In genomic region chr16:9439300-9439856, GRCm38 (mm10) we compare ENCODE assay signal across 24 mouse cellular contexts.
DNase-seq lines count a peak whose midpoint lies in the region; ATAC-seq lines count a peak whose summit lies in the region.
"Had no signal": no experiment of that assay in that cellular context is flagged by ENCODE, and none has a peak within 500 bp of the region (broad histone marks: within the 10 kb centered on the region; RNA-seq: fewer than 3 reads in every experiment).

No protein-coding gene starts in this region.

- no peak overlapping the region for H3K4me2 ChIP-seq in midbrain, embryonic 12.5 days (replicated peaks)
- H3K4me2 ChIP-seq in neural tube, embryonic 12.5 days (replicated peaks) = no peak overlapping the region
- H3K4me2 ChIP-seq: embryonic facial prominence, embryonic 13.5 days; forebrain, embryonic 13.5 days; heart, embryonic 11.5 days; heart, embryonic 15.5 days had no signal

- no peaks in the 10 kb centered on the region for H3K9me3 ChIP-seq in midbrain, embryonic 12.5 days
- H3K9me3 ChIP-seq in midbrain, embryonic 10.5 days (replicated peaks) = 0 out of 2 replicates have a peak, but pooled peaks cover 3% of the 10 kb centered on the region
- H3K9me3 ChIP-seq in neural tube, embryonic 12.5 days = no peaks in the 10 kb centered on the region
- H3K9me3 ChIP-seq in limb, embryonic 10.5 days (replicated peaks) = no peaks in the 10 kb centered on the region
- H3K9me3 ChIP-seq: embryonic facial prominence, embryonic 13.5 days; forebrain, embryonic 13.5 days; G1E; heart, embryonic 15.5 days had no signal

- no peaks in the 10 kb centered on the region for H3K36me3 ChIP-seq in midbrain, embryonic 12.5 days
- no peaks in the 10 kb centered on the region for H3K36me3 ChIP-seq in midbrain, embryonic 10.5 days
- no peaks in the 10 kb centered on the region for H3K36me3 ChIP-seq in neural tube, embryonic 12.5 days
- no peaks in the 10 kb centered on the region for H3K36me3 ChIP-seq in limb, embryonic 10.5 days
- H3K36me3 ChIP-seq: embryonic facial prominence, embryonic 13.5 days; G1E; heart, embryonic 15.5 days had no signal

- ATAC-seq in midbrain, embryonic 12.5 days (ENCODE audit: low FRiP score, low read depth) = peak; percentile 54; the same call in 1 of the 2 replicates
- peak; percentile 85 for ATAC-seq in neural tube, embryonic 12.5 days (ENCODE audit: low FRiP score, low read depth)
- ATAC-seq: CD4-positive, CD25-positive, alpha-beta regulatory T cell, adult 4 months; forebrain, embryonic 13.5 days; forebrain, postnatal 0 days; hindbrain, postnatal 0 days had no signal

- H3K27me3 ChIP-seq in midbrain, embryonic 12.5 days = peaks cover 42% of the 10 kb centered on the region
- H3K27me3 ChIP-seq in midbrain, embryonic 10.5 days (ENCODE audit: low read depth, poor library complexity, severe bottlenecking) = peaks cover 14% of the 10 kb centered on the region; the same call in 1 of the 2 replicates
- H3K27me3 ChIP-seq in neural tube, embryonic 12.5 days (replicated peaks) = 0 out of 2 replicates have a peak, but pooled peaks cover 4% of the 10 kb centered on the region
- no peaks in the 10 kb centered on the region for H3K27me3 ChIP-seq in limb, embryonic 10.5 days (ENCODE audit: low read depth, poor library complexity, severe bottlenecking)
- H3K27me3 ChIP-seq: embryonic facial prominence, embryonic 13.5 days; forebrain, embryonic 13.5 days; heart, embryonic 15.5 days had no signal

- H3K27ac ChIP-seq in midbrain, embryonic 12.5 days (replicated peaks) = no peak overlapping the region
- H3K27ac ChIP-seq in midbrain, embryonic 10.5 days (replicated peaks) = no peak overlapping the region
- no peak overlapping the region for H3K27ac ChIP-seq in neural tube, embryonic 12.5 days
- H3K27ac ChIP-seq in limb, embryonic 10.5 days = no peak overlapping the region
- H3K27ac ChIP-seq: embryonic facial prominence, embryonic 13.5 days; forebrain, embryonic 13.5 days; heart, adult 2 months; heart, embryonic 15.5 days; hindbrain, postnatal 0 days had no signal

- no peak overlapping the region for H3K9ac ChIP-seq in midbrain, embryonic 12.5 days (replicated peaks)
- H3K9ac ChIP-seq in neural tube, embryonic 12.5 days = no peak overlapping the region
- H3K9ac ChIP-seq: embryonic facial prominence, embryonic 13.5 days; forebrain, embryonic 13.5 days; forebrain, postnatal 0 days; heart, embryonic 15.5 days had no signal

- DNase-seq in embryo, embryonic 10 days (ENCODE audit: low spot score) = peak; percentile 8
- no peak for DNase-seq in embryo, embryonic 9.5 days (ENCODE audit: extremely low spot score)
- DNase-seq in midbrain, embryonic 10.5 days (ENCODE audit: low spot score) = no peak
- DNase-seq in neural tube, embryonic 10.5 days (ENCODE audit: extremely low spot score, low spot score) = no peak
- DNase-seq in limb, embryonic 10.5 days (ENCODE audit: low spot score) = no peak
- DNase-seq: adrenal gland, adult 8-10 months; adrenal gland, postnatal 36 days; B cell, adult 2 months; cerebellum, adult 11-12 months; cerebellum, adult 9-10 months; cerebellum, postnatal 25 days; forebrain, postnatal 0 days; gastrocnemius, postnatal 14 days; heart, adult 2 months; heart, postnatal 14 days had no signal

- 32% methylated on average over 2 of the region's 2 CpGs for WGBS in midbrain, embryonic 12.5 days
- 36% methylated on average over 2 of the region's 2 CpGs for WGBS in midbrain, embryonic 10.5 days
- WGBS in neural tube, embryonic 12.5 days = 4% methylated on average over 2 of the region's 2 CpGs
- WGBS in limb, embryonic 10.5 days = 38% methylated on average over 2 of the region's 2 CpGs

- H3K4me1 ChIP-seq in midbrain, embryonic 12.5 days = no peaks in the 10 kb centered on the region
- H3K4me1 ChIP-seq in midbrain, embryonic 10.5 days = no peaks in the 10 kb centered on the region
- no peaks in the 10 kb centered on the region for H3K4me1 ChIP-seq in neural tube, embryonic 12.5 days
- no peaks in the 10 kb centered on the region for H3K4me1 ChIP-seq in limb, embryonic 10.5 days
- H3K4me1 ChIP-seq: embryonic facial prominence, embryonic 13.5 days; forebrain, embryonic 13.5 days; heart, embryonic 15.5 days had no signal

- no peak overlapping the region for H3K4me3 ChIP-seq in midbrain, embryonic 12.5 days
- no peak overlapping the region for H3K4me3 ChIP-seq in midbrain, embryonic 10.5 days
- no peak overlapping the region for H3K4me3 ChIP-seq in neural tube, embryonic 12.5 days
- H3K4me3 ChIP-seq in limb, embryonic 10.5 days = no peak overlapping the region
- H3K4me3 ChIP-seq: embryonic facial prominence, embryonic 13.5 days; forebrain, embryonic 13.5 days; heart, adult 2 months; heart, embryonic 15.5 days had no signal
